Mouse (Mus musculus): ENCODE results near the gene Atrip.

Gene Atrip

GRCm38 (mm10) chr9:109097291-109097690, 23.4 kb upstream of the Atrip start:
- no peak for DNase-seq

GRCm38 (mm10) chr9:109096856-109097255, 22.9 kb upstream of the Atrip start:
- DNase-seq, result no peak

GRCm38 (mm10) chr9:109096251-109096661, 22.3 kb upstream of the Atrip start:
- DNase-seq, result no peak

- DNase-seq, result peak; percentile 74
Observed at GRCm38 (mm10) chr9:109095137-109095982, 21.4 kb upstream of the Atrip start, which contains the start of gene Plxnb1. Gene Plxnb1 (plus strand): TSS chr9:109095389.

- DNase-seq, result no peak
Observed at GRCm38 (mm10) chr9:109094553-109095136, 20.7 kb upstream of the Atrip start.

- no peak for DNase-seq
Observed at GRCm38 (mm10) chr9:109093786-109094552, 20.0 kb upstream of the Atrip start.

GRCm38 (mm10) chr9:109092799-109093198, 18.9 kb upstream of the Atrip start:
- no peak for DNase-seq

- DNase-seq, result no peak
Observed at GRCm38 (mm10) chr9:109091802-109092201, 17.9 kb upstream of the Atrip start.

- no peak for DNase-seq
Observed at GRCm38 (mm10) chr9:109090446-109090845, 16.5 kb upstream of the Atrip start.

- no peak for DNase-seq
Observed at GRCm38 (mm10) chr9:109087987-109088386, 14.1 kb upstream of the Atrip start.

- no peak for DNase-seq
Observed at GRCm38 (mm10) chr9:109084922-109085321, 11.0 kb upstream of the Atrip start.

GRCm38 (mm10) chr9:109082124-109082800, 8.3 kb upstream of the Atrip start, which contains the start of the genes Ccdc51 and Tma7:
Gene Ccdc51 (plus strand): TSS chr9:109082493.
Gene Tma7 (minus strand): TSS chr9:109082587.
- DNase-seq, result peak; percentile 86

- no peak for DNase-seq
Observed at GRCm38 (mm10) chr9:109081749-109082123, 7.8 kb upstream of the Atrip start.

- DNase-seq, result no peak
Observed at GRCm38 (mm10) chr9:109080516-109080915, 6.6 kb upstream of the Atrip start.

- no peak for DNase-seq
Observed at GRCm38 (mm10) chr9:109068095-109068735, 5.7 kb downstream of the Atrip start.

GRCm38 (mm10) chr9:109060898-109061295, 13.0 kb downstream of the Atrip start:
- no peak for DNase-seq

GRCm38 (mm10) chr9:109060184-109060897, 13.6 kb downstream of the Atrip start:
- no peak for DNase-seq

GRCm38 (mm10) chr9:109059136-109059903, 14.6 kb downstream of the Atrip start, which contains the start of gene Trex1:
Gene Trex1 (minus strand): TSS chr9:109059734.
- peak; percentile 86 for DNase-seq

- DNase-seq, result no peak
Observed at GRCm38 (mm10) chr9:109058006-109058765, 15.7 kb downstream of the Atrip start.

- no peak for DNase-seq
Observed at GRCm38 (mm10) chr9:109057543-109057942, 16.4 kb downstream of the Atrip start.

All from right cerebral cortex, postnatal 14 days (tissue).